Comparison of ENCODE assay signal across 26 mouse cellular contexts in genomic region chr17:73658731-73659445, GRCm38 (mm10). TPM values are rescaled to one million over a fixed set of nuclear protein-coding genes. Genes with fewer than 3 reads are reported as not detected.
DNase-seq lines count a peak whose midpoint lies in the region; ATAC-seq and TF ChIP-seq lines count a peak whose summit lies in the region.
"Had no signal": no experiment of that assay in that cellular context is flagged by ENCODE, and none has a peak within 500 bp of the region (broad histone marks: within the 10 kb centered on the region; RNA-seq: fewer than 3 reads in every experiment).

No protein-coding gene starts in this region.

- H3K4me3 ChIP-seq in forebrain, embryonic 16.5 days (replicated peaks; ENCODE audit: low read length): no peak overlapping the region
- H3K4me3 ChIP-seq in forebrain, embryonic 14.5 days (ENCODE audit: low read depth, low read length): no peak overlapping the region
- no peak overlapping the region for H3K4me3 ChIP-seq in hindbrain, postnatal 0 days (ENCODE audit: low read length)
- H3K4me3 ChIP-seq in hindbrain, embryonic 12.5 days: no peak overlapping the region
- H3K4me3 ChIP-seq in kidney, embryonic 15.5 days (replicated peaks): no peak overlapping the region
- H3K4me3 ChIP-seq: limb, embryonic 12.5 days; lung, embryonic 15.5 days; midbrain, embryonic 10.5 days had no signal

- no peak overlapping the region for H3K27ac ChIP-seq in forebrain, embryonic 16.5 days (ENCODE audit: low read length)
- no peak overlapping the region for H3K27ac ChIP-seq in forebrain, embryonic 14.5 days (ENCODE audit: low read depth, low read length)
- H3K27ac ChIP-seq in hindbrain, postnatal 0 days: no peak overlapping the region
- no peak overlapping the region for H3K27ac ChIP-seq in hindbrain, embryonic 12.5 days
- no peak overlapping the region for H3K27ac ChIP-seq in kidney, embryonic 15.5 days
- H3K27ac ChIP-seq: limb, embryonic 12.5 days; lung, embryonic 15.5 days; midbrain, embryonic 10.5 days had no signal

- H3K4me2 ChIP-seq in forebrain, embryonic 16.5 days (ENCODE audit: low read length): no peak overlapping the region
- no peak overlapping the region for H3K4me2 ChIP-seq in forebrain, embryonic 14.5 days (ENCODE audit: low read length)
- no peak overlapping the region for H3K4me2 ChIP-seq in hindbrain, postnatal 0 days (ENCODE audit: low read depth, low read length)
- H3K4me2 ChIP-seq in hindbrain, embryonic 12.5 days (replicated peaks): no peak overlapping the region
- no peak overlapping the region for H3K4me2 ChIP-seq in kidney, embryonic 15.5 days
- H3K4me2 ChIP-seq: limb, embryonic 12.5 days; liver, embryonic 11.5 days; lung, embryonic 15.5 days had no signal

- H3K36me3 ChIP-seq in forebrain, embryonic 16.5 days (ENCODE audit: control insufficient read depth, insufficient read depth): no peaks in the 10 kb centered on the region
- H3K36me3 ChIP-seq in forebrain, embryonic 14.5 days (ENCODE audit: control insufficient read depth, insufficient read depth, low read length): no peaks in the 10 kb centered on the region
- no peaks in the 10 kb centered on the region for H3K36me3 ChIP-seq in hindbrain, postnatal 0 days (ENCODE audit: insufficient read depth, low read length)
- no peaks in the 10 kb centered on the region for H3K36me3 ChIP-seq in hindbrain, embryonic 12.5 days
- H3K36me3 ChIP-seq in kidney, embryonic 15.5 days: no peaks in the 10 kb centered on the region
- H3K36me3 ChIP-seq: G1E; limb, embryonic 12.5 days; lung, embryonic 15.5 days; midbrain, embryonic 10.5 days had no signal

- no peaks in the 10 kb centered on the region for H3K9me3 ChIP-seq in forebrain, embryonic 16.5 days (ENCODE audit: control insufficient read depth, low read length)
- H3K9me3 ChIP-seq in forebrain, embryonic 14.5 days (replicated peaks; ENCODE audit: control insufficient read depth, low read length): no peaks in the 10 kb centered on the region
- no peaks in the 10 kb centered on the region for H3K9me3 ChIP-seq in hindbrain, postnatal 0 days (ENCODE audit: low read length)
- H3K9me3 ChIP-seq in hindbrain, embryonic 12.5 days (replicated peaks): no peaks in the 10 kb centered on the region
- no peaks in the 10 kb centered on the region for H3K9me3 ChIP-seq in kidney, embryonic 15.5 days (replicated peaks)
- H3K9me3 ChIP-seq: limb, embryonic 12.5 days; lung, embryonic 15.5 days; midbrain, embryonic 10.5 days had no signal

- peak; percentile 49; the same call in 1 of the 2 replicates for ATAC-seq in forebrain, embryonic 16.5 days
- no peak for ATAC-seq in forebrain, embryonic 14.5 days
- peak; percentile 53 for ATAC-seq in hindbrain, postnatal 0 days
- ATAC-seq in hindbrain, embryonic 12.5 days (ENCODE audit: low FRiP score): no peak
- ATAC-seq in kidney, embryonic 15.5 days (replicated peaks; ENCODE audit: low FRiP score): no peak
- ATAC-seq: intestine, embryonic 16.5 days had no signal

- no peaks in the 10 kb centered on the region for H3K27me3 ChIP-seq in forebrain, embryonic 16.5 days (replicated peaks; ENCODE audit: control insufficient read depth, insufficient read depth, low read length)
- H3K27me3 ChIP-seq in forebrain, embryonic 14.5 days (replicated peaks; ENCODE audit: control insufficient read depth, insufficient read depth, low read length): no peaks in the 10 kb centered on the region
- no peaks in the 10 kb centered on the region for H3K27me3 ChIP-seq in hindbrain, postnatal 0 days (ENCODE audit: insufficient read depth, low read length)
- H3K27me3 ChIP-seq in hindbrain, embryonic 12.5 days: no peaks in the 10 kb centered on the region
- no peaks in the 10 kb centered on the region for H3K27me3 ChIP-seq in kidney, embryonic 15.5 days
- H3K27me3 ChIP-seq: limb, embryonic 12.5 days; lung, embryonic 15.5 days had no signal

- TF ChIP-seq CTCF in hindbrain, postnatal 0 days (IDR thresholded peaks at IDR 0.05; ENCODE audit: low read depth): no peak

- peak; percentile 64 to 66 for DNase-seq in cerebellum, postnatal 10 days
- no peak for DNase-seq in cerebellum, adult 9-10 months
- no peak for DNase-seq in forebrain, embryonic 14.5 days (ENCODE audit: low spot score)
- no peak for DNase-seq in hindbrain, postnatal 0 days (ENCODE audit: low spot score)
- DNase-seq in NIH3T3 (ENCODE audit: low read depth): peak; percentile 3
- DNase-seq: adrenal gland, postnatal 14 days; cerebellum, adult 8-10 months; gastrocnemius, postnatal 14 days; heart, postnatal 36 days; kidney, adult 8-10 months; kidney, postnatal 10 days; layer of hippocampus, adult 9-11 months; retina, postnatal 1 day; right cerebral cortex, postnatal 14 days had no signal

- H3K4me1 ChIP-seq in forebrain, embryonic 16.5 days (replicated peaks; ENCODE audit: control insufficient read depth, insufficient read depth, low read length): peaks cover 5% of the 10 kb centered on the region
- peaks cover 3% of the 10 kb centered on the region; the same call in 1 of the 2 replicates for H3K4me1 ChIP-seq in forebrain, embryonic 14.5 days (ENCODE audit: control insufficient read depth, insufficient read depth, low read length)
- H3K4me1 ChIP-seq in hindbrain, postnatal 0 days (ENCODE audit: insufficient read depth, low read length): peaks cover 4% of the 10 kb centered on the region; the same call in 1 of the 2 replicates
- H3K4me1 ChIP-seq in hindbrain, embryonic 12.5 days: no peaks in the 10 kb centered on the region
- no peaks in the 10 kb centered on the region for H3K4me1 ChIP-seq in kidney, embryonic 15.5 days
- H3K4me1 ChIP-seq: limb, embryonic 12.5 days; lung, embryonic 15.5 days; midbrain, embryonic 10.5 days had no signal

- H3K9ac ChIP-seq in forebrain, embryonic 16.5 days (replicated peaks; ENCODE audit: low read depth, low read length): no peak overlapping the region
- no peak overlapping the region for H3K9ac ChIP-seq in forebrain, embryonic 14.5 days (ENCODE audit: low read length)
- no peak overlapping the region for H3K9ac ChIP-seq in hindbrain, postnatal 0 days (replicated peaks; ENCODE audit: low read length)
- no peak overlapping the region for H3K9ac ChIP-seq in hindbrain, embryonic 12.5 days
- H3K9ac ChIP-seq in kidney, embryonic 15.5 days: no peak overlapping the region
- H3K9ac ChIP-seq: limb, embryonic 12.5 days; lung, embryonic 15.5 days had no signal

- 70% methylated on average over 6 of the region's 6 CpGs for WGBS in forebrain, embryonic 16.5 days
- WGBS in forebrain, embryonic 14.5 days: 76% methylated on average over 6 of the region's 6 CpGs
- 60% methylated on average over 6 of the region's 6 CpGs for WGBS in hindbrain, postnatal 0 days
- WGBS in hindbrain, embryonic 12.5 days: 88% methylated on average over 6 of the region's 6 CpGs
- 93% methylated on average over 6 of the region's 6 CpGs for WGBS in kidney, embryonic 15.5 days

RNA-seq across cellular contexts. Expression of gene Galnt14, which starts 51.4 kb away (rescaled TPM):
- polyA plus RNA-seq in forebrain, embryonic 16.5 days (2015; fragmentation: Nextera tagmentation; extraction: Ambion mirVana): 8.7 and 12.3 TPM in 2 replicates
- polyA plus RNA-seq in forebrain, embryonic 14.5 days (2014; fragmentation: Nextera tagmentation; extraction: Ambion mirVana): 7.1 and 9.4 TPM in 2 replicates
- 17.3 and 23.2 TPM in 2 replicates for total RNA-seq in hindbrain, postnatal 0 days (2014; rRNA removed)
- polyA plus RNA-seq in hindbrain, postnatal 0 days (2015; fragmentation: Nextera tagmentation; extraction: Ambion mirVana): 15.5 and 17.1 TPM in 2 replicates
- polyA plus RNA-seq in hindbrain, embryonic 12.5 days (2016; fragmentation: Nextera tagmentation; extraction: Ambion mirVana): 6.5 and 7.0 TPM in 2 replicates
- polyA plus RNA-seq in kidney, embryonic 15.5 days (2015; fragmentation: Nextera tagmentation; extraction: Ambion mirVana): 13.0 and 14.6 TPM in 2 replicates
- total RNA-seq: granulocyte monocyte progenitor cell, adult 5-6 weeks; heart, postnatal 36 days; megakaryocyte progenitor cell, adult 5-6 weeks had no signal
- polyA plus RNA-seq: G1E; liver, embryonic 16.5 days had no signal

Comparison
In these comparisons a context has a peak if more than half of its experiments do, and no peak if none do; other contexts are left out.
1. DNase-seq: peak in cerebellum, postnatal 10 days (2 of 2) and NIH3T3 (single experiment); none in cerebellum, adult 9-10 months (single experiment), forebrain, embryonic 14.5 days (single experiment) and hindbrain, postnatal 0 days (single experiment).
2. ATAC-seq: peak in forebrain, embryonic 16.5 days (single experiment) and hindbrain, postnatal 0 days (single experiment); none in forebrain, embryonic 14.5 days (single experiment), hindbrain, embryonic 12.5 days (single experiment) and kidney, embryonic 15.5 days (single experiment).